Mouse (Mus musculus) thymus, postnatal 36 days (tissue): Measurements from ENCODE around the gene Sbf1.

Experiments used
- DNase-seq, 2 experiments: peaks; one replicate each; pipeline ENCODE4 v3.0.0; 2022; ENCODE audit warnings: mixed read lengths in 2 of 2

Sbf1 gene

DNA sequence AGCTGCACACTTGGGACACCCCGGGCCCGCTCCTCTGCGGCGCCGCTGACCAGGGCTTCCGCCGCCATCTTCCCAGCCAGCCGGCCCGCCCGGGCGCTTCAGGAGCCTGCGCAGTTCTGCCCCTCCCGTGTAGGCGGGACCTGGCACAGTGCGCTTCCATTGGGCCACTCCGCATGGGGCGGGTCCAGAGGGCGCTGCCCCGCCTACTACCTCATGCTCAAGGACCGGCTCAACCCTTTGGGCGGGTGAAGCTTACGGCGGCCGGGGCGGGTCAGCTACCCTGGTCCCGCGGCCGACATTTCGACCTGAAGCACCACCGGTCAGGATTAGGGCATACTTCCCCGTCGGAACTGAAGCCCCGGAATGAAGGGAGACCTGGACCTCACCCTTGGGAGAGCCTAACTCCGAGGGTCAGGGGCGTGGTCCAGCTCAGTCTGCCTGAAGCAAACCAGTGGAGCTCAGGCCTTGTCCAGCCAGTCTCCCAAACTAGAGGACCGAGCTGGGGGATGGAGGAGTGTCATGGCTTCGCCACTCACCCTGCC lies at the start of gene Sbf1:
Gene Sbf1, minus strand, starts transcription at position 122 of the 542 bp plus-strand sequence.
- DNase-seq: peak; percentile 95 to 97

- no peak for DNase-seq
These were observed 47.9 kb upstream of the Sbf1 start for GRCm38 (mm10) chr15:89363051-89363450.

- DNase-seq: no peak
These were observed 43.7 kb upstream of the Sbf1 start for GRCm38 (mm10) chr15:89358784-89359183.

DNA sequence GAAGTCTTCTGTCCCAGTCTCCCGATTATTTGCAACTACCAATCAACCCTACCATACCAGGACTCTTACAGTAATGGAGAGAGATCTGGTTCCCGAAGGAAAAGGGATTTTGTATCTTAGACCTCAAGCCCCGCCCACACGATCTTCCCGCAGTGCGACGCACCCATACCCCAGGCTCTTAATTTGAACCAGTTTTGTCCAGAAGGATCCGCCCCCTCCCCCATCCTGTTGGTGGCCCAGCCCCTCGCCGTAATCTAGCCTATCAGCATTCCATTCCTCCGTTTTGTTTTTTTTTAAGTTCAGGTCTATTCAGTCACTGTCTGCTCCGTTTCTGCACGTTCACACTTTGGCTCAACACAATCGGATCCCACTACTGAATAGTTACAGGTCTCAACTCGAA lies 41.3 kb upstream of the Sbf1 start:
- peak; percentile 68 to 83 for DNase-seq

DNA sequence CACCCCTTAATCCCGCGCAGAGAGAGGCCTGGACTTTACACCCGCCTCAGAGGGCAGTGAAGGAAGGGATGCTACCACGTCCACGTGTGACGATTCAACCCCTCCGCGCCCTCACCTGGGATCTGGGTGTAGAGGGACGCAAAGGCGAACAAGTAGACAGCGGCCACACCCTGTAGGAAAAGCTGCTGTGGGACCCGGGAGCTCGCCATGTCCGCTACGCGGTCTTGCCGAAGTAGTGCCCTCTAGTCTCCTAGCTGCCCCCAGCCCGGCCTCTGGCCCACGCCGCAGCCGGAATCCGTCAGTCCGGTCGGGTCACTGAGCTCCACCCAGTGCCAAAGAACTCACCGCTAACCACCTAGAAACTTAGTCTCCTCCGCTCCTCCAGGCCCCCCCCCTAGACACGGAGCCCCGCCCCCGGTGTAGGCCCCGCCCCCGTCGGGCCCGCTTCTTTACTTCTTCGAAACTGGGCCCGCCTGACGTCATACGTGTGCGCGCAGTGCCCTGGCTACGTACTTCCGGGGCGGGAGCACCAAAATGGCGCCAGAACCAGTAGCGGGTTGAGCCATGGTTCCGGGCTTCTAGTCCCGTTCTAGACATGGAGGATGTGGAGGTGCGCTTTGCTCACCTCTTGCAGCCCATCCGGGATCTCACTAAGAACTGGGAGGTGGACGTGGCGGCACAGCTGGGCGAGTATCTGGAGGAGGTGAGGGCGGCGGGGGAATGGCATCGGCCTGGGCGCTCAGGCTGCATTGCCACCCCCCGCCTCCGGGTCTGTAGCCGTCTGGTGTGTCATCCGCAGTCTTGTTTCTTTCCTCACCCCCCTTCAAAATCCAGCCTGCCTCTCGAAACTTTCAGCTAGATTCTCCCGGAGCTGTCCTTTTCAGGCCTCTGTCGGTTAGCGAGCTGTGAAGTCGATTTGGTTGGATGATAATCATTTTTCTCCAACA lies 40.4 kb upstream of the Sbf1 start, which contains the start of the genes Lmf2 and Ncaph2:
Gene Lmf2, minus strand, starts transcription at position 419 of the 947 bp plus-strand sequence.
Gene Ncaph2, plus strand, starts transcription at position 479 of the 947 bp plus-strand sequence.
- peak; percentile 92 to 93 for DNase-seq

- DNase-seq: peak in 1 of 2 experiments; percentile 31
These were observed 39.3 kb upstream of the Sbf1 start for GRCm38 (mm10) chr15:89354455-89354854.

GRCm38 (mm10) chr15:89353837-89354236 lies 38.7 kb upstream of the Sbf1 start:
- DNase-seq: no peak

- no peak for DNase-seq
These were observed 37.7 kb upstream of the Sbf1 start for GRCm38 (mm10) chr15:89352795-89353194.

DNA sequence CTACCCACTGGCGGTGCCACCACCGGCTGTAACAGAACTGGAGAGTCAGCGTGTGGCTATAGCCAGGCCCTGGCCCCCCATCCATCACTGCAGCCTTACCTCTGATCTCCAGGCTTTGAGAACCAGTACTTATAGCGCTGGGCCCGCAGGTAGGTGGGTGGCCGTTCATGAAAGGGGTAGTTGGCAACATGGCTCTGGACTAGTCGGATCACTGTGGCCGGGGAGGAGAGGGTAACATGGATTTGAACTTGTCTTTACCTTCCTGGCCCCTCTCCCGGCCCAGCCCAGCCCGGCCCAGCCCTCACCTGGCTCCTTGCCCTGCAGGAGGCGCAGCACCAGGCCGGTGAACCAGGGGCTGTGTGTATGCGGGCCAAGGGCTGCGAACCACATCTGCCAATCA lies 36.9 kb upstream of the Sbf1 start:
- no peak for DNase-seq

GRCm38 (mm10) chr15:89351302-89351701 lies 36.2 kb upstream of the Sbf1 start:
- DNase-seq: no peak

DNA sequence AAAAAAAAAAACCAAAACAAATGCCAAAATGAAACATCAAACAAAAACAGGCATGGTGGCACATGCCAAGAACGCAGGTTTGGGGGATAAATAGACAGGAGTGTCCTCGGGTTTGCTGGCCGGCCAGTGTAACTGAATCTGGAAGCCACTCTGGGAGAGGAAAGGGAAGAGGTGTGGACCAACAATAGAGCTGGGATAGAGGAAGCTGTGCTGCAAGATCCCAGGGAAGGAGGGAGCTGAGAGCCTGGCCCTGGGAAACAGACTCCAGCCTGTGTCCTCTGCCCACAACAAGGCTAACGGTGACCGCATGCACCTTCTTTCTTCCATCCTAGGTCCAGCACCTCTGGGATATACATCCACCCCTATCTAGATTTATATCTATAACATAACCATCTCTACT lies 35.3 kb upstream of the Sbf1 start:
- DNase-seq: no peak

- DNase-seq: no peak
These were observed 28.2 kb upstream of the Sbf1 start for GRCm38 (mm10) chr15:89343325-89343724.

DNA sequence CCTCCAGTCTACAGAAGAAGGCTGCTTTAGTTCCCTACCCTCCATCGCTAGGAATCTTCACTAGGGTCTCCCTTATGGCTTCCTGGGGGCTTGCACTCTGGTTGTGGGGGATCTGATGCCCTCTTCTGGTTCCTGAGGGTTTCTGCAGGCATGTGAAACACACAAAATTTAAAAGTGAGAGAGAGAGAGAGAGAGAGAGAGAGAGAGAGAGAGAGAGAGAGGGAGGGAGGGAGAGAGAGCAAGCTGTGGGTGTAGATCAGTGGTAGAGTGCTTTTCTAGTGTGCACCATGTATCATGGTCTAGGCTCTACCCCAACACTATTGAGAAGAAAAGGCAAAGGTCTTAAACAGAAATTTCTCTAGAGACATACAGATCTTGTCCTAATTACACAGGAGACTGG lies 26.6 kb upstream of the Sbf1 start:
- DNase-seq: no peak

DNA sequence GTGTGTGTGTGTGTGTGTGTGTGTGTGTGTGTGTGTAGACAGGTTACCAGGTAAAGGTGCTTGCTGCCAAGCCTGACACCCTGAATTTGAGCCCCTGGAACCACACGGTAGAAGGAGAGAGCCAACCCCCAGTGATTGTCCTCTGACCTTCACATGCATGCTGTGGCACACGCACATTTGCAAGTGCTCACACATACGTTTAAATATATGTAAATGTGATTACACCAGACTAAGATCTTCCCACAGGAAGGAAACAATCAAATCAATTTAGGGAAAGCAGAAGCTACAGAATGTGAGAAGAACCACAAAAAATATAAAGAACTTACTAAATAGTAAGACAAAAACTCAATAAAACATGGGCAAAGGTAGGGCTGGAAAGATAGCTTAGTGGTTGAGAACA lies 25.0 kb upstream of the Sbf1 start:
- DNase-seq: no peak

GRCm38 (mm10) chr15:89339696-89340095 lies 24.6 kb upstream of the Sbf1 start:
- DNase-seq: no peak

DNA sequence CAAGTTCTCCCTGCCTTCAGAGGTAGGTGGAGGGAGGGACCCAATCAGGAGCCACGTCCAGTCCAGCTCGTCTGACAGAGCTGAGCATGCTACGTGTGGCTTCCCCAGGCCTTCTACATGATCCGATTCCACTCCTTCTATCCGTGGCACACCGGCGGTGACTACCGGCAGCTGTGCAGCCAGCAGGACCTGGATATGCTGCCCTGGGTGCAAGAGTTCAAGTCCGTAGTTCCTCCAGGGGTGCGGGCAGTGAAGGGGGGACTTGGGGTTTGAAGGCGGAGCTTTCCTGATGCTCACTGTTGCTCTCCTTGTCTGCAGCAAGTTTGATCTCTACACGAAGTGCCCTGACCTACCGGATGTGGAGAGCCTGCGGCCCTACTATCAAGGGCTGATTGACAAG lies 21.3 kb upstream of the Sbf1 start:
- no peak for DNase-seq

DNA sequence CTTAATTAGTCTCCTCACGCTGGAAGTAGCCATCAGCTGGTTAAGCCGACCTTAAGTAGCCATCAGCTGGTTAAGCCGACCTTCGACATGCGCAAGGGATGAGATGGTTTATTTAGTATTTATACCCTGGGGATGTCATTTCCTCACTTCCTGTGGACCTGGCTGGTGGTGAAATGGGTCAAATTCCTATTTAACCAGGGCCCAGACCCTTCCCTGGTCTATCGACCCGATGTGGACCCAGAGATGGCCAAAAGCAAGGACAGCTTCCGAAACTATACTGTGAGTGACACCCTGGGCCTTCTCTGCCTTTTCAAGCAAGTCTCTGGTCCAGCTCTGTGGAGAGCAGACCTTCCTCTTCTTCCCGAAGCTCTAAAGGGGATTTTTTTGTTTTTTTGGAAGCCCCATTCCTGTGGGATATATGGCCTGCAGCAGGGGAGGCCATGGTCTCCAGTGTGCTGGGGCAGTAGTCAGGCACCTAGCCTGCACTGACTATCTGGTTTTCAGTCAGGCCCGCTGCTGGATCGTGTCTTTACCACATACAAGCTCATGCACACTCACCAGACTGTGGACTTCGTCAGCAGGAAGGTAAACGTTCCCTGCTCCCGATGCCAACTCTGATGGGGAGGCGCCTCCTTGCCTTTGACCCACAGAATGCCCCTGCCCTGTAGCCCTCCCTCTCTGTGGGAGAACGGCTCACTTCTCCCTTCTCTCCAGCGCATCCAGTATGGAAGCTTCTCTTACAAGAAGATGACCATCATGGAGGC lies 19.8 kb upstream of the Sbf1 start:
- DNase-seq: no peak

- DNase-seq: no peak
These were observed 19.2 kb upstream of the Sbf1 start, which contains the start of gene Miox for GRCm38 (mm10) chr15:89334271-89334670. Miox (plus strand) TSS chr15:89334398.

DNA sequence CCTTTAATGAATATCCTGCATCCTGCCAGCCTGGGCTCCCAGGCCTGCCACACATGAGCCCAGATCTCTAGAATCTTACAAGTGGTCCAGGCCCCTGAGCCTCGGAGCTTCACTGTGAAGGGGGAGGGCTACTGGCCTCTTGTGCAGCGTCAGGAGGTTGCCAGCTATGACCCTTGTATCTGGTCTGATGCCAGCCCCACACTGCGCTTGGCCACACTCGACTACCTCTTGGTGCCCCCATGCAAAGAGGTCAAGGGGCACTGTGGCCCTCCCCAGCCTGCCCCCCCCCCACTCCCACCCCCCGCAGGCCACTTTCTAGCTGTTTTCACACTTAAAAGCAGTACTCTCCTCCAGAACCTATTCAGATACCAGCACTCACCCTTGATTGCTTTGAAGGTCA lies 11.3 kb upstream of the Sbf1 start:
- no peak for DNase-seq

GRCm38 (mm10) chr15:89323656-89324055 lies 8.5 kb upstream of the Sbf1 start:
- no peak for DNase-seq

GRCm38 (mm10) chr15:89322670-89323522 lies 7.8 kb upstream of the Sbf1 start, which contains the start of gene Adm2:
Adm2 (plus strand) TSS chr15:89322720.
- no peak for DNase-seq

DNA sequence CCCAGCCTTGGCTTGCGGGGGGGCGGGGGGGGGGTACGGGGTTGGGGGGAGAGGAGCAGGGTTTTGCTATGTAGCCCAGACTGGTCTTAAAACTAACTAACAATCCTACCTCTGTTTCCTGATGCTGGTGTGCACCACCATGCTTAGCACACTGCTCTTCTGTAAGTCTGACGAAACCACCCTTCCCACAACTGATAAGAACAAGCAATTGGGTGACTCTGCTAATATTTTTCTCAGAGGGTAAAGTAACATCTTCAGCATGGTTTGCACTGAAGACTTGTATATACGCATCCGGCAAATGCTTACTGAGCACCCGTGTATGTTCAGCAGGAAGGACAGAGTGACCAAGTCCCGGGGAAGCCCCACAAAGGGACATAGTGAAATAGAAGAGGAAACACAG lies 6.2 kb upstream of the Sbf1 start:
- no peak for DNase-seq
